Mouse (Mus musculus) lung, embryonic 16.5 days (tissue): ENCODE results near the gene Slc27a2. TPM values are rescaled to one million over a fixed set of nuclear protein-coding genes. Genes with fewer than 3 reads are reported as not detected.
"Not testable (repeated sequence)": the region's sequence is repeated elsewhere in the genome, so short reads cannot be mapped to it uniquely, and the experiment has no call there.

Experiments
- ATAC-seq: fragments of 200-750 bp; cut with Nextera tagmentation; 2 replicates; pipeline ENCODE4 v1.8.0; 2017; ENCODE audit warnings: low read depth, mild to moderate bottlenecking, moderate library complexity
- H3K27ac ChIP-seq: fragments of 300-500 bp; sonication (generic); 2 replicates; pipeline ENCODE4 v1.5.1; 2014; ENCODE audit warnings: mild to moderate bottlenecking, control low read depth, low read length
- H3K27me3 ChIP-seq: fragments of 300-500 bp; sonication (generic); 2 replicates; pipeline ENCODE4 v1.6.1; 2014; ENCODE audit warnings: low read depth, low read length, mixed read lengths; ENCODE audit not compliant: control insufficient read depth, insufficient read depth
- H3K36me3 ChIP-seq: fragments of 300-500 bp; sonication (generic); 2 replicates; pipeline ENCODE4 v1.6.1; 2014; ENCODE audit warnings: low read length; ENCODE audit not compliant: control insufficient read depth, insufficient read depth
- H3K4me1 ChIP-seq: fragments of 300-500 bp; sonication (generic); replicated peaks from 2 replicates; pipeline ENCODE4 v1.6.1; 2014; ENCODE audit warnings: low read length, mixed read lengths; ENCODE audit not compliant: control insufficient read depth, insufficient read depth
- H3K4me2 ChIP-seq: fragments of 300-500 bp; sonication (generic); 2 replicates; pipeline ENCODE4 v1.6.1; 2014; ENCODE audit warnings: low read depth, low read length, control low read depth
- H3K4me3 ChIP-seq: fragments of 300-500 bp; sonication (generic); 2 replicates; pipeline ENCODE4 v1.5.1; 2014; ENCODE audit warnings: mild to moderate bottlenecking, low read length, control low read depth
- H3K9ac ChIP-seq: fragments of 300-500 bp; sonication (generic); 2 replicates; pipeline ENCODE4 v1.6.1; 2014; ENCODE audit warnings: low read length, control low read depth
- H3K9me3 ChIP-seq: fragments of 300-500 bp; sonication (generic); 2 replicates; pipeline ENCODE4 v1.6.1; 2016; ENCODE audit warnings: low read length; ENCODE audit not compliant: control insufficient read depth
- WGBS: fragments of 180-500 bp; shearing (Covaris S2); extraction: QIAGEN DNeasy Blood & Tissue Kit; methylation state at CpG from one replicate; pipeline ENCODE4 v1.1.7; 2014; 5-methylcytosine and 5-hydroxymethylcytosine counted together
- polyA plus RNA-seq: library from polyadenylated mRNA; unstranded; fragments of >200 nt; fragmentation: Nextera tagmentation; extraction: Ambion mirVana; gene quantifications from 2 replicates; pipeline ENCODE4 v1.2.1, GENCODE M21; 2015

Slc27a2 gene
- polyA plus RNA-seq, 1 experiment from 2014 or later: 1.5 TPM

- 59% methylated on average over 12 of the region's 12 CpGs for WGBS
- not testable (repeated sequence) for H3K9ac ChIP-seq, H3K27ac ChIP-seq, H3K4me3 ChIP-seq, H3K4me1 ChIP-seq, H3K27me3 ChIP-seq, H3K9me3 ChIP-seq, ATAC-seq, H3K36me3 ChIP-seq, H3K4me2 ChIP-seq
Measured at GRCm38 (mm10) chr2:126609600-126609999, 57.4 kb downstream of the Slc27a2 start.

GRCm38 (mm10) chr2:126615355-126615754, 63.1 kb downstream of the Slc27a2 start:
- Histone ChIP-seq H3K9ac (no peak overlapping the region), H3K4me1 (no peaks in the 10 kb centered on the region), H3K9me3 (no peaks in the 10 kb centered on the region), H3K36me3 (no peaks in the 10 kb centered on the region), H3K27ac (no peak overlapping the region), H3K27me3 (no peaks in the 10 kb centered on the region), H3K4me2 (no peak overlapping the region), H3K4me3 (no peak overlapping the region)
- 87% methylated on average over 3 of the region's 3 CpGs for WGBS
- ATAC-seq: no peak

GRCm38 (mm10) chr2:126618470-126619179, 66.4 kb downstream of the Slc27a2 start:
- H3K36me3 ChIP-seq: no peaks in the 10 kb centered on the region
- H3K27ac ChIP-seq: no peak overlapping the region
- H3K9ac ChIP-seq: no peak overlapping the region
- ATAC-seq: no peak
- no peak overlapping the region for H3K4me2 ChIP-seq
- H3K4me1 ChIP-seq: no peaks in the 10 kb centered on the region
- H3K27me3 ChIP-seq: no peaks in the 10 kb centered on the region
- 21% methylated on average over 8 of the region's 8 CpGs for WGBS
- H3K4me3 ChIP-seq: no peak overlapping the region
- no peaks in the 10 kb centered on the region for H3K9me3 ChIP-seq

GRCm38 (mm10) chr2:126619249-126619704, 67.1 kb downstream of the Slc27a2 start, which contains the start of gene Hdc:
TSS of gene Hdc (minus strand) at chr2:126619299.
- no peaks in the 10 kb centered on the region for H3K27me3 ChIP-seq

GRCm38 (mm10) chr2:126622455-126622854, 70.2 kb downstream of the Slc27a2 start:
- no peaks in the 10 kb centered on the region for H3K27me3 ChIP-seq
- H3K4me3 ChIP-seq: no peak overlapping the region
- H3K4me2 ChIP-seq: no peak overlapping the region
- WGBS: 77% methylated on average over 2 of the region's 2 CpGs
- no peaks in the 10 kb centered on the region for H3K4me1 ChIP-seq
- H3K27ac ChIP-seq: no peak overlapping the region
- no peak for ATAC-seq
- H3K9ac ChIP-seq: no peak overlapping the region
- H3K9me3 ChIP-seq: no peaks in the 10 kb centered on the region
- no peaks in the 10 kb centered on the region for H3K36me3 ChIP-seq

More at GRCm38 (mm10) chr2:126619249-126619704, 67.1 kb downstream of the Slc27a2 start, which contains the start of gene Hdc:
- WGBS: 53% methylated on average over 14 of the region's 14 CpGs
- ATAC-seq: no peak
- Histone ChIP-seq H3K36me3 (no peaks in the 10 kb centered on the region), H3K4me2 (no peak within 1 kb of the TSS), H3K9me3 (no peaks in the 10 kb centered on the region), H3K27ac (no peak within 1 kb of the TSS), H3K4me1 (no peaks in the 10 kb centered on the region), H3K9ac (no peak within 1 kb of the TSS), H3K4me3 (no peak within 1 kb of the TSS)

GRCm38 (mm10) chr2:126623138-126623537, 70.9 kb downstream of the Slc27a2 start:
- H3K4me1 ChIP-seq: no peaks in the 10 kb centered on the region
- no peak overlapping the region for H3K4me2 ChIP-seq
- H3K9me3 ChIP-seq: no peaks in the 10 kb centered on the region
- H3K4me3 ChIP-seq: no peak overlapping the region
- no peaks in the 10 kb centered on the region for H3K36me3 ChIP-seq
- ATAC-seq: no peak
- no peaks in the 10 kb centered on the region for H3K27me3 ChIP-seq
- H3K27ac ChIP-seq: no peak overlapping the region
- no peak overlapping the region for H3K9ac ChIP-seq

GRCm38 (mm10) chr2:126628455-126628995, 76.3 kb downstream of the Slc27a2 start:
- H3K9ac ChIP-seq: no peak overlapping the region
- no peak overlapping the region for H3K27ac ChIP-seq
- H3K9me3 ChIP-seq: no peaks in the 10 kb centered on the region
- ATAC-seq: no peak
- H3K36me3 ChIP-seq: peaks cover 10% of the 10 kb centered on the region
- WGBS: 76% methylated on average over 9 of the region's 9 CpGs
- H3K4me1 ChIP-seq: no peaks in the 10 kb centered on the region
- H3K27me3 ChIP-seq: no peaks in the 10 kb centered on the region
- H3K4me2 ChIP-seq: no peak overlapping the region
- no peak overlapping the region for H3K4me3 ChIP-seq

- no peak for ATAC-seq
- peaks cover 13% of the 10 kb centered on the region for H3K36me3 ChIP-seq
Measured at GRCm38 (mm10) chr2:126633165-126633564, 81.0 kb downstream of the Slc27a2 start.

GRCm38 (mm10) chr2:126635939-126636823, 84.0 kb downstream of the Slc27a2 start:
- Histone ChIP-seq H3K27me3 (no peaks in the 10 kb centered on the region), H3K4me3 (no peak overlapping the region), H3K4me1 (no peaks in the 10 kb centered on the region), H3K4me2 (no peak overlapping the region), H3K36me3 (peaks cover 20% of the 10 kb centered on the region), H3K9ac (no peak overlapping the region), H3K9me3 (no peaks in the 10 kb centered on the region), H3K27ac (no peak overlapping the region)
- 63% methylated on average over 12 of the region's 12 CpGs for WGBS
- ATAC-seq: no peak

More at GRCm38 (mm10) chr2:126633165-126633564, 81.0 kb downstream of the Slc27a2 start:
- Histone ChIP-seq H3K9ac (no peak overlapping the region), H3K9me3 (no peaks in the 10 kb centered on the region), H3K27ac (no peak overlapping the region), H3K4me2 (no peak overlapping the region), H3K27me3 (no peaks in the 10 kb centered on the region), H3K4me1 (no peaks in the 10 kb centered on the region), H3K4me3 (no peak overlapping the region)
- WGBS: 80% methylated on average over 2 of the region's 2 CpGs
